Mouse (Mus musculus): Measurements from ENCODE around the gene Ep400. TPM values are rescaled to one million over a fixed set of nuclear protein-coding genes. Genes with fewer than 3 reads are reported as not detected.
A peak's percentile ranks its signal among the peaks of the same experiment; 100 is the strongest.
"Not testable (repeated sequence)": the region's sequence is repeated elsewhere in the genome, so short reads cannot be mapped to it uniquely, and the experiment has no call there.

Gene Ep400
- total RNA-seq, 2 experiments from 2014 or later = 21.2 to 24.9 TPM

DNA sequence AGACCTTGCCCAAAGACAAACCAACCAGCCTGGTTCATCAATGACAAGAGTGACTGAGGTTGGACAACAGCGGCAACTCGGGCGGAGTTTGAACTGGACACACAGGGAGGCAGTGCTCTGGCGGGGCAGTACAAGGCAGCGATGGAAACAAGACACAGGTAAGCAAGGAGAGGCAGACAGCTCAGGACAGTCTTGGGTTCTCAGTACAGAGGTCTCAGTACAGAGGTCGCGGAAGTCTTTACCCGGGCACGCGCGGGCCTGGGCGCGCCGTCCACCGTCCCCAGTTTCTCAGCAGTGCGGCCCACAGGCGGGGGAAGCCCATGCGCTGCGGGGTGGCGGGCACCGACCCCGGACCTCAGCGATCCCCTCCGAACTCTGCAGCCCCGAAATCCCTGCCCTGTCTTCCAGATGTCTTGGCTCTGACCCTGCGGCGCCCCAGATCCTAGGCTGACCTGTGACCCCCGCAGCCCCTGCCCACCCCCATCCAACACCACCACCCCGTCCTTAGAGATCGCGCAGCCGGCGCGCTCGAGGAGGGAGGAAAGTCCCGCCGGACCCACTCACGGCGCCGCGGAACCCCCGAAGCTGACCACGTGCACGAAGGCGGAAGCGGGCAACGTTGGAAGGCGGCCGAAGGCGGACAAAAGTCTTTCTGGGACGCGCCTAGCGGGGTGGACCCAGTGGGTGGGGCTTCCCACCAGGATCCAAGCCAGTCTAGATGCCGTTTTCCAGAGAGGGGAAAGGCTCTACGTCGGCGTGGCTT is 9.7 kb upstream of the Ep400 start, which contains the start of gene Pus1:
Pus1 (minus strand) TSS at position 662 of the 763 bp plus-strand sequence.
- peak; percentile 95 for DNase-seq (ENCODE audit: low spot score)

GRCm38 (mm10) chr5:110779276-110779997 is 8.9 kb upstream of the Ep400 start:
- DNase-seq (ENCODE audit: low spot score) = no peak

GRCm38 (mm10) chr5:110778263-110778662 is 7.7 kb upstream of the Ep400 start:
- DNase-seq (ENCODE audit: low spot score) = no peak

GRCm38 (mm10) chr5:110776141-110776540 is 5.6 kb upstream of the Ep400 start:
- no peak for DNase-seq (ENCODE audit: low spot score)

- DNase-seq (ENCODE audit: low spot score) = no peak
Measured at GRCm38 (mm10) chr5:110774511-110774910, 4.0 kb upstream of the Ep400 start.

- DNase-seq (ENCODE audit: low spot score) = not testable (repeated sequence)
Measured at GRCm38 (mm10) chr5:110772945-110773344, 2.4 kb upstream of the Ep400 start.

- no peak for DNase-seq (ENCODE audit: low spot score)
Measured at GRCm38 (mm10) chr5:110770031-110770445, 479 bp downstream of the Ep400 start.

DNA sequence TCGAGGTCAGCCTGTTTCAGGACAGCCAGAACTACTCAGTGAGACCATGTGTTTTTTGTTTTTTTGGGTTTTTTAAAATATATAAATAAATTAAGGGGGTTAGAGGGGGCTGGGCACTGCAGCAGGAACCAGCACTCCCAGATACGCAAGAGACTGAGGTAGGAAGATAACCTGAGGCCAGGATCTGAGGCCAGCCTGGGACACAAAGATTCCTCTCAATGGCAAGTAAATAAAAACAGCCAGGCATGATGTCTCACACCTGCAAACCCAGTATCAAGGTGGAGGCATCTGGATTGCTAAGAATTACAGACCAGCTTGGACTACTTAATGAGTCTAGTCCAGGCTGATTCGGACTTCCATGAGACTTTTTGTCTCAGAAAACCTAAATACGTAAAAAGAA is 1.2 kb downstream of the Ep400 start:
- no peak for DNase-seq (ENCODE audit: low spot score)

GRCm38 (mm10) chr5:110763890-110764289 is 6.6 kb downstream of the Ep400 start:
- DNase-seq (ENCODE audit: low spot score) = no peak

- DNase-seq (ENCODE audit: low spot score) = no peak
Measured at GRCm38 (mm10) chr5:110745021-110745420, 25.5 kb downstream of the Ep400 start.

GRCm38 (mm10) chr5:110739496-110740275 is 30.8 kb downstream of the Ep400 start:
- no peak for DNase-seq (ENCODE audit: low spot score)

DNA sequence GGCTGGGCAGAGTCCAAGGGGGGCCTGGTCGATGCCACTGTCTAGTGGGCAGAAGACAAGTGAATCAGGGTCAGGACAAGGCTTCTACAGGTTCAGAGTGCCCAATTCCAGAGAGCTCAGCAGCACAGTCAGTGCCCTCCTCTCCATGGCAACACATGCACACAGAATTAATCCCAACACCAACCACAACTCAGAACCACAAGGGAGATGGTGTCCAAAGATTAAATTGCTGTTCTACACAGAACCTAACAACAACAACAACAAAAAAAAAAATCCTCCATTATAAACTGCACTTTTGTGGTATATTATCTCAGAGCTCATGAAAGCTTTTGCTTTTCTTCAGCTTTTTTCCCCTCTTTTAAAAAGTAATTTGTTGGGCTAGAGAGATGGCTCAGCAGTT is 34.9 kb downstream of the Ep400 start:
- no peak for DNase-seq (ENCODE audit: low spot score)

DNA sequence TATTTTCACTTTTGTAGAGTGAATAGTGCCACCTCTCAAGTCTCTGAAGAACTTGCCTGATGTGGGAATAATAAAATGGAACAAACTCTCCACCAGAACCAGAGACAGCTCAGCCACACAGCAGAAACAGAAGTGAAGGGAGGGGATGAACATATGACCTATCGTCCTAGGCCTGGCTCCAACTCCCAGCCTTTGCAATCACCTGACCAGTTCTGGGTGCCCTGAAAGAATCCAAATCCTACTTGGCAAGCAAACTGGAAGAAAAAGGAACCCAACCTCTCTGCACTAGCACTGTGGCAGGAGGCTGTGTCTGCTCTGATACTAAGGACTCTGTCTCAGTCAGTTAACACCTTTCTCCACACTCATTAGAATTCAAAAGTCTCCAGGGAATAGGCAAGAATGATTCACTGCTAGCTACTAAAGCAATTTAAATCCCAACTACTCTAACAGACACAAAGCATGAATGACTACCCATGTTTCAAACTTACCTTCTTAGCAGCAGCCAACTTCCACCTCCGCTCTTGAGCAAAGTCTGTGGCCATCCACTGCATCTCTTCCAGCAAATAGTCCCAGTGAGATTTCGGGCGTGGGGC is 37.2 kb downstream of the Ep400 start:
- no peak for DNase-seq (ENCODE audit: low spot score)

GRCm38 (mm10) chr5:110731227-110731626 is 39.3 kb downstream of the Ep400 start:
- DNase-seq (ENCODE audit: low spot score) = no peak

DNA sequence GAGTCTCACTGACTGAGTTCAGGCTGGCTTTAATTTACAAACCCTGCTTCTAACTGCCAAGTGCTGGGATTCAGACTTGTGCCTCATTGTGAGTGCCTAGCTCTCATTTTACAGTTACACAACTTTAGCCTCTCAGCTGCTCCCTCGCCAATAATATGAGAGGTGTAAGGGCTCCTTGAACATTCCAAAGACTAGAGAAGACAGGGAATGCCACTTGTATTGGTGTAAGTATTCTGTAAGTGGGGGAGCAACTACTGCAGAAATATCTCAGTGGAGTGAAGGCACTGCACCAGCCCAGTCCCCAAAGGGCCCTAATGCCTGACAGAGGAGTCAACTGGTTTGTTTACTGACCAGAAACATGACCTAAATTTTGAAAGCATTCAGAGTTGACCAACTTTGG is 42.7 kb downstream of the Ep400 start:
- peak; percentile 14 for DNase-seq (ENCODE audit: low spot score)

DNA sequence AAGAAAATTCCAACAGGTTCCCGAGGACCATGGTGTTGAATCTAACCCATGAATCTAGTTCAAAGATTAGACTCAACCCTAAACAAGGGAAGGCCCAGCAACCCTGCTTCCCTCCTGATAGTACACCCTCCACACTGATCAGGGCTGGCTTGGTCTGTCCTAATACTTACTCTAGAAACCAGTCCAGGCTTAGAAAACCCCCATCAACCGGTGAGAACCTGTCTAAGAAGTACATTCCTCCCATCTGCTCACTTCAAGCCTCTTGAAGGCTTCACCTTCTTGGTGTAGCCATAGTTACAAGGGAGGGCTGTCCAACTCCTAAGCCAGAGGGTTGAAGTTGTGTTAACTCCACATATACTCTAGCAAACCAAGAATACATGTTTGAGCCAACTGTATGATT is 47.0 kb downstream of the Ep400 start:
- no peak for DNase-seq (ENCODE audit: low spot score)

GRCm38 (mm10) chr5:110721463-110721862 is 49.1 kb downstream of the Ep400 start:
- not testable (repeated sequence) for DNase-seq (ENCODE audit: low spot score)

DNA sequence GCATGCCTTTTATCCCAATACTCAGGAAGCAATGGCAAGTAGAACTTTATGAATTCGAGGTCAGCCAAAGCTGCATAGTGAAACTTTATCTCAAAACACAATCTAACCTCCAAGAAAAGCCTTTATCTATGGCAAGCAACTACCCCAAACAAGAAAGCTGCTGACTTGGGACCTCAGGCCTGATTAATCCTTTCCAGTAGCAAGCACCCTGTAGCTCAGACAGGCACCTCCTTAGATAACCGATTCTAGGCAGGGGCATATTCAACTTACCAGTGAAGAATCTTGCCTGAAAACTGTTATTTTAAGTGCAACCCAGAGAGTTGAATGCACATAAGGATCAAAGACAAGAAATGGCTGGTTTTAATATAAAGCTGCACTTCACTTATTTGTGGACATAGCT is 59.1 kb downstream of the Ep400 start:
- DNase-seq (ENCODE audit: low spot score) = no peak

DNA sequence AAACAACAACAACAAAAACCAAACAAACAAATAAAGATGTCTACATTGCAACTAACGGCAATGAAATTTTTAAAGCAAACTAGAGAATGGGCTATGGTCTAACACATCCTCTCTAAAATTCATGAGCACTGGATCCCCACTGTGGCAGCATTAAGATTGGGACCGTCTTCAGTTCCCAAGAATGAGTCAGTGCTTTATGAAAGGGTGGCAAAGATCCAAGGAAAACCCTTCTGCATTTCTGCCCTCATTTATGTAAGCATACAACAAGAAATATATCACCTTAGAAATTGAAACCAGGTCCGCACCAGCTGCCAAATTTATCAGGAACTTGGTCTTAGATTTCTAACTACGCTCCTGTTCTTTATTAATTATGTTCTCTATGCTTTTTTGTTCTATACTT is 61.3 kb downstream of the Ep400 start:
- DNase-seq (ENCODE audit: low spot score) = no peak

GRCm38 (mm10) chr5:110704004-110704403 is 66.5 kb downstream of the Ep400 start:
- no peak for DNase-seq (ENCODE audit: low spot score)

- DNase-seq (ENCODE audit: low spot score) = no peak
Measured at GRCm38 (mm10) chr5:110698617-110699016, 71.9 kb downstream of the Ep400 start.

- no peak for DNase-seq (ENCODE audit: low spot score)
Measured at GRCm38 (mm10) chr5:110682041-110682440, 88.5 kb downstream of the Ep400 start.

Measured in gastrocnemius, adult 18-20 months (tissue).